Mouse (Mus musculus) limb, embryonic 11.5 days (tissue): ENCODE measurements around the gene Vmn1r212. TPM values are rescaled to one million over a fixed set of nuclear protein-coding genes. Genes with fewer than 3 reads are reported as not detected.
"Not testable (repeated sequence)": the region's sequence is repeated elsewhere in the genome, so short reads cannot be mapped to it uniquely, and the experiment has no call there.

Experiments used
- ATAC-seq: fragments of 200-750 bp; cut with Nextera tagmentation; 2 replicates; pipeline ENCODE4 v1.8.0; 2017; ENCODE audit warnings: low read depth; ENCODE audit not compliant: insufficient number of reproducible peaks, low FRiP score, low TSS enrichment
- DNase-seq: peaks from one replicate; pipeline ENCODE4 v3.0.0-alpha.2; 2015; ENCODE audit warnings: low spot score
- H3K27ac ChIP-seq: fragments of 300-500 bp; sonication (generic); replicated peaks from 2 replicates; pipeline ENCODE4 v1.5.1; 2014; ENCODE audit warnings: low read depth, mild to moderate bottlenecking, low read length
- H3K27me3 ChIP-seq: fragments of 300-500 bp; sonication (generic); 2 replicates; pipeline ENCODE4 v1.6.1; 2014; ENCODE audit warnings: mild to moderate bottlenecking, low read length, mixed read lengths; ENCODE audit not compliant: control insufficient read depth, insufficient read depth
- H3K36me3 ChIP-seq: fragments of 300-500 bp; sonication (generic); 2 replicates; pipeline ENCODE4 v1.6.1; 2014; ENCODE audit warnings: mild to moderate bottlenecking, low read length, moderate library complexity, mixed read lengths; ENCODE audit not compliant: control insufficient read depth, insufficient read depth
- H3K4me1 ChIP-seq: fragments of 300-500 bp; sonication (generic); 2 replicates; pipeline ENCODE4 v1.6.1; 2014; ENCODE audit warnings: low read length, mixed read lengths; ENCODE audit not compliant: control insufficient read depth, insufficient read depth
- H3K4me2 ChIP-seq: fragments of 300-500 bp; sonication (generic); 2 replicates; pipeline ENCODE4 v1.6.1; 2014; ENCODE audit warnings: low read depth, mild to moderate bottlenecking, moderate library complexity; ENCODE audit not compliant: severe bottlenecking
- H3K4me3 ChIP-seq: fragments of 300-500 bp; sonication (generic); 2 replicates; pipeline ENCODE4 v1.5.1; 2014; ENCODE audit warnings: low read depth, low read length
- H3K9ac ChIP-seq: fragments of 300-500 bp; sonication (generic); 2 replicates; pipeline ENCODE4 v1.6.1; 2014; ENCODE audit warnings: mild to moderate bottlenecking, low read length
- H3K9me3 ChIP-seq: fragments of 300-500 bp; sonication (generic); 2 replicates; pipeline ENCODE4 v1.6.1; 2016; ENCODE audit warnings: low read length; ENCODE audit not compliant: control insufficient read depth
- WGBS: fragments of 180-500 bp; shearing (Covaris S2); extraction: QIAGEN DNeasy Blood & Tissue Kit; methylation state at CpG from one replicate; pipeline ENCODE4 v1.1.7; 2014; 5-methylcytosine and 5-hydroxymethylcytosine counted together
- polyA plus RNA-seq: library from polyadenylated mRNA; unstranded; fragments of >200 nt; fragmentation: Nextera tagmentation; extraction: Ambion mirVana; gene quantifications from 2 replicates; pipeline ENCODE4 v1.2.1, GENCODE M21; 2014

Vmn1r212 gene
- polyA plus RNA-seq, result not detected in 2 replicates

GRCm38 (mm10) chr13:22884105-22884504 lies at the start of gene Vmn1r212:
Gene Vmn1r212 (minus strand): TSS chr13:22884205.
- H3K4me1 ChIP-seq, result no peaks in the 10 kb centered on the region
- H3K9ac ChIP-seq, result no peak within 1 kb of the TSS
- ATAC-seq (no peak), DNase-seq (no peak)
- H3K27ac ChIP-seq, result no peak within 1 kb of the TSS
- no peaks in the 10 kb centered on the region for H3K36me3 ChIP-seq
- no peaks in the 10 kb centered on the region for H3K9me3 ChIP-seq
- WGBS, result 84% methylated on average over 4 of the region's 4 CpGs
- no peak within 1 kb of the TSS for H3K4me3 ChIP-seq
- H3K27me3 ChIP-seq, result no peaks in the 10 kb centered on the region
- no peak within 1 kb of the TSS for H3K4me2 ChIP-seq

- WGBS, result 95% methylated on average over 1 of the region's 1 CpGs
- H3K9ac ChIP-seq, result no peak overlapping the region
- no peak for DNase-seq
Measured at GRCm38 (mm10) chr13:22879257-22879656, 4.7 kb downstream of the Vmn1r212 start.

DNA sequence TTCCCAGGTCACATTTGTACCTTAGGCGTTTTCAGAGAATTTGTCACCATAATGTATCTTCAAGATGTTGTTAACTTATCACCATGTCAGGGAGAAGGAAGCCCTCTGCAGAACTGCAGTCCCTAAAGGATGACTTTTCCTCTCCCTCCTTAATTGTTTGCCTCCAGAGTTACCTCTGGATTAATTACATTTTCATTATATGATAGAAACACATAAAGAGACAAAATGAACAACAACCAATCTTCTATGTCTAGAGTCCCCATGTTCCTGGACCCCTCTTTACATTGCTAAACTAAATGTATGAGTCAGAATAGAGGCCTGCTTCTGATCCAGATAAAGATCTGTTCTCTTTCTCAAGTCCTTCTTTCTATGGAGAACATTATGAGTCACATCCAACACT lies 26.5 kb downstream of the Vmn1r212 start, which contains the start of gene Vmn1r211:
Vmn1r211 (minus strand) TSS at position 101 of the 400 bp plus-strand sequence.
- Histone ChIP-seq H3K4me2 (no peak within 1 kb of the TSS), H3K4me3 (no peak within 1 kb of the TSS), H3K27me3 (no peaks in the 10 kb centered on the region), H3K9me3 (no peaks in the 10 kb centered on the region), H3K36me3 (no peaks in the 10 kb centered on the region), H3K4me1 (no peaks in the 10 kb centered on the region), H3K27ac (no peak within 1 kb of the TSS), H3K9ac (no peak within 1 kb of the TSS)
- ATAC-seq, result no peak
- DNase-seq, result no peak
- 72% methylated on average over 1 of the region's 1 CpGs for WGBS

More at GRCm38 (mm10) chr13:22879257-22879656, 4.7 kb downstream of the Vmn1r212 start:
- Histone ChIP-seq H3K4me3 (no peak overlapping the region), H3K4me2 (no peak overlapping the region), H3K27me3 (no peaks in the 10 kb centered on the region), H3K4me1 (no peaks in the 10 kb centered on the region), H3K27ac (no peak overlapping the region), H3K9me3 (no peaks in the 10 kb centered on the region), H3K36me3 (no peaks in the 10 kb centered on the region)
- ATAC-seq, result no peak

DNA sequence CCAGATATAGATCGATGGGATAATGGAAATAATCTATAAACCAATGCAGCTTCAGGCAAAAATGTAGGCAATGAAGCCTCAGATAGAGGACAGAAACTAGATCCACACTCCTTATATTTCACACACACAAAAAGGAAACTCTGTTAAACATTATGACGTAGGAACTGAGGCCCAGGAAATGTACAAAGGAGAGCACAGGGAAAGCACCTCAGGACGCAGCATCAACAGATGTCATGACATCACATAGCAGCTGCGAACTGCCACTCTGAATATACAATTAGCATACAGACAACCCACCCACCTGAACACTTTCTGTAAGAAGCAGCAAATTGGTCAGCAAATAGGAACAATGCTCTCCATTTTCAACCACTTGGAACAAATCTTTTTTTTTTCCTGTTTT lies 29.2 kb downstream of the Vmn1r212 start:
- H3K27ac ChIP-seq, result no peak overlapping the region
- 75% methylated on average over 4 of the region's 4 CpGs for WGBS

GRCm38 (mm10) chr13:22846798-22847197 lies 37.2 kb downstream of the Vmn1r212 start:
- Histone ChIP-seq H3K4me2 (no peak overlapping the region), H3K9me3 (no peaks in the 10 kb centered on the region), H3K9ac (no peak overlapping the region), H3K4me1 (no peaks in the 10 kb centered on the region), H3K27ac (no peak overlapping the region), H3K36me3 (no peaks in the 10 kb centered on the region), H3K4me3 (no peak overlapping the region), H3K27me3 (no peaks in the 10 kb centered on the region)
- no peak for DNase-seq
- ATAC-seq, result no peak
- 92% methylated on average over 1 of the region's 1 CpGs for WGBS

More for the DNA sequence above, 29.2 kb downstream of the Vmn1r212 start:
- DNase-seq (no peak), ATAC-seq (no peak)
- Histone ChIP-seq H3K4me3 (no peak overlapping the region), H3K36me3 (no peaks in the 10 kb centered on the region), H3K4me1 (no peaks in the 10 kb centered on the region), H3K4me2 (no peak overlapping the region), H3K27me3 (no peaks in the 10 kb centered on the region), H3K9ac (no peak overlapping the region), H3K9me3 (no peaks in the 10 kb centered on the region)

- H3K4me1 ChIP-seq, H3K4me3 ChIP-seq, ATAC-seq, H3K9ac ChIP-seq, H3K27ac ChIP-seq, DNase-seq, H3K27me3 ChIP-seq, H3K36me3 ChIP-seq, H3K4me2 ChIP-seq, H3K9me3 ChIP-seq: not testable (repeated sequence)
- 78% methylated on average over 3 of the region's 3 CpGs for WGBS
Measured at GRCm38 (mm10) chr13:22844304-22844703, 39.7 kb downstream of the Vmn1r212 start.

Other genes starting within 250 kb of the Vmn1r212 start
- not detected in 2 replicates for gene Vmn1r207-ps, start 154.6 kb downstream of the Vmn1r212 start, polyA plus RNA-seq
- gene Vmn1r208, start 106.8 kb downstream of the Vmn1r212 start, polyA plus RNA-seq, result not detected in 2 replicates
- gene Vmn1r209, start 74.5 kb downstream of the Vmn1r212 start, polyA plus RNA-seq, result not detected in 2 replicates
- not detected in 2 replicates for gene Vmn1r210, start 52.9 kb downstream of the Vmn1r212 start, polyA plus RNA-seq
- not detected in 2 replicates for gene Vmn1r211, start 26.6 kb downstream of the Vmn1r212 start, polyA plus RNA-seq
- not detected in 2 replicates for gene Vmn1r213, start 123.5 kb upstream of the Vmn1r212 start, polyA plus RNA-seq
- gene Vmn1r214, start 146.2 kb upstream of the Vmn1r212 start, polyA plus RNA-seq, result not detected in 2 replicates
- gene Vmn1r215, start 183.8 kb upstream of the Vmn1r212 start, polyA plus RNA-seq, result not detected in 2 replicates
- gene Vmn1r217, start 234.0 kb upstream of the Vmn1r212 start, polyA plus RNA-seq, result not detected in 2 replicates
- not detected in 2 replicates for gene Vmn1r218, start 248.9 kb upstream of the Vmn1r212 start, polyA plus RNA-seq